Mouse (Mus musculus) brain, embryonic 14.5 days (tissue): ENCODE measurements around the gene Kdm4d. TPM values are rescaled to one million over a fixed set of nuclear protein-coding genes. Genes with fewer than 3 reads are reported as not detected.
"Not testable (repeated sequence)": the region's sequence is repeated elsewhere in the genome, so short reads cannot be mapped to it uniquely, and the experiment has no call there.

Experiments
- DNase-seq: peaks from one replicate; pipeline ENCODE4 v3.0.0-alpha.2; 2011; ENCODE audit warnings: low read depth
- CTCF ChIP-seq: fragments of 200-500 bp; IDR thresholded peaks from 2 replicates; pipeline ENCODE4 v1.5.1; 2012; ENCODE audit warnings: inconsistent platforms, mild to moderate bottlenecking, moderate library complexity, borderline replicate concordance; ENCODE audit not compliant: insufficient read depth, insufficient read length; ENCODE audit errors: extremely low read depth
- POLR2A ChIP-seq: fragments of 200-500 bp; IDR thresholded peaks from 2 replicates; pipeline ENCODE4 v1.6.1; 2012; ENCODE audit warnings: mild to moderate bottlenecking, inconsistent platforms, borderline replicate concordance; ENCODE audit not compliant: poor library complexity, insufficient read depth, insufficient read length, severe bottlenecking; ENCODE audit errors: extremely low read depth
- polyA plus RNA-seq: library from polyadenylated mRNA; depleted of rRNA; stranded (reverse); fragments of >200 nt; gene quantifications from 2 replicates; pipeline ENCODE4 v1.2.3, GENCODE M21; 2012

Kdm4d gene
- polyA plus RNA-seq, 1 experiment = 0.21 TPM

GRCm38 (mm10) chr9:14520971-14521670 lies 20.8 kb upstream of the Kdm4d start:
- no peak for DNase-seq
- TF ChIP-seq POLR2A = no peak
- TF ChIP-seq CTCF = no peak

GRCm38 (mm10) chr9:14518105-14518504 lies 17.8 kb upstream of the Kdm4d start:
- TF ChIP-seq CTCF = no peak
- no peak for TF ChIP-seq POLR2A
- peak; percentile 5 for DNase-seq

GRCm38 (mm10) chr9:14517296-14517695 lies 17.0 kb upstream of the Kdm4d start:
- TF ChIP-seq CTCF (no peak), POLR2A (no peak)
- DNase-seq = no peak

GRCm38 (mm10) chr9:14512633-14513445 lies 12.6 kb upstream of the Kdm4d start:
- DNase-seq = peak; percentile 76
- TF ChIP-seq POLR2A = no peak
- peak; percentile 72; the same call in 1 of the 2 replicates for TF ChIP-seq CTCF

- TF ChIP-seq CTCF = no peak
- no peak for TF ChIP-seq POLR2A
- no peak for DNase-seq
These were observed 688 bp upstream of the Kdm4d start for GRCm38 (mm10) chr9:14500916-14501424.

GRCm38 (mm10) chr9:14498896-14499705 lies 1.2 kb downstream of the Kdm4d start:
- TF ChIP-seq POLR2A (no peak), CTCF (no peak)
- no peak for DNase-seq

GRCm38 (mm10) chr9:14463668-14464067 lies 36.6 kb downstream of the Kdm4d start:
- DNase-seq = not testable (repeated sequence)

- not testable (repeated sequence) for DNase-seq
These were observed 37.7 kb downstream of the Kdm4d start for GRCm38 (mm10) chr9:14462536-14462935.

GRCm38 (mm10) chr9:14456320-14456719 lies 44.0 kb downstream of the Kdm4d start:
- TF ChIP-seq POLR2A (no peak), CTCF (no peak)
- DNase-seq = no peak

- DNase-seq = not testable (repeated sequence)
These were observed 49.2 kb downstream of the Kdm4d start for GRCm38 (mm10) chr9:14451120-14451519.

GRCm38 (mm10) chr9:14447086-14447485 lies 53.2 kb downstream of the Kdm4d start:
- not testable (repeated sequence) for DNase-seq

- DNase-seq = no peak
- TF ChIP-seq CTCF (no peak), POLR2A (no peak)
These were observed 59.9 kb downstream of the Kdm4d start for GRCm38 (mm10) chr9:14440347-14440746.
